Mouse (Mus musculus) frontal cortex, postnatal 25 days (tissue): Measurements from ENCODE around the gene Dnal4.

Experiments used
- DNase-seq, 2 experiments: peaks; one replicate each; pipeline ENCODE4 v3.0.0; 2022; ENCODE audit warnings: low spot score in 2 of 2

Dnal4 gene

DNA sequence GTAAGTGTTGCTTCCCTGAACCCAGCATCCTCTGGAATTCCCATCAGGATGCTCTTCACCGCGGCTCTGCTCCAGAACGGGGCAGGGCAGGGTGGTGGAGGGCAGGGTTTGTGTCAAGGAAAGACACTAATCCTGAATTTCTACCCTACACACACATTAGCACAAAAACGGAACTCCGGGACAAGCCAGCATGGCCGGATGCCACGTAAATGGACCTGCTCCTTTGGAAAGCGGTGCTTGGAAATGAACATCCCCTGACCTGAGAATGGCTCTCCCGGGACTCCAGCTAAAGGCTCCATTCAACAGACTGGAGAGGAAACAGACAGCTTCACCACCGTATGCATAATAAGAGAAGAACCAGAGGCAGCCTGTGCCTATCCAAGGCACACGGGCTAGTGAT, 23.1 kb upstream of the Dnal4 start:
- DNase-seq = no peak

DNA sequence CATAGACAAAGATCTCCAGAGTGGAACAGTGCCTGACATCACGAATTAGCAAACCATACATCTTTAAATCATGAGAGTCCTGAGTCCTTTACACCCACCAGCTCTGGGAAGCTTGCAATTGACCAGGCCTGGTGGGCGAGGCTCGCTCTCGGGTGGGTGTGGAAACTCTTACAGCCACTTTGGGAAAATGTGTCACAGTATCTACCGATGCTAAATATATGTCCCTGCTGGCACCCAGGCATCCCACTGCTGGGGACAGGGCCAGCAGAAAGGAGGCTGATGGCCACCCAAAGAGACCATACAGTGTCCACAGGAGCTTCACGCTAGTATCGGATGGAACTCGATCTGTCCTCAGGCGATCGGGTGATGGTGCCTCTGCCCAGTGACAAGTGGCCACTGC, 20.9 kb upstream of the Dnal4 start:
- no peak for DNase-seq

DNA sequence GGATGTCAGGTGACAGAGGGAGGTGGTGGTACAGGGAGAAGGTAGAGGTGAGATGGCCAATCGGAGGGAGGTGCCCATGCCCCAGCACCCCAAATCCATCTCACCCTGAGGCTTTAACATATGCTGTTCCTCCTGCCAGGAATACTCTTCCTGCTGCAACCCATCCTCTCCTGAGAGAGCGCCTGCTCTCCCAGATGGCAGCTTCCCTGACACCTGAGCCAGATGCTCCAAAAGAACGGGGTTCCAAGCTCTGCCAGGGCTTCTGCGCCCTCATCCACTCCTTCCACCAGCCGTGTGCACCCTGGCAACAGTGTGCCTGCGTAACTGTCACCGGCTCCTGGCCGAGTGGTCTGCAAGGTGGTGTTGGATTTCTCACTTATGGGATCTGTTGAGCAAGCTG, 20.0 kb upstream of the Dnal4 start:
- no peak for DNase-seq

DNA sequence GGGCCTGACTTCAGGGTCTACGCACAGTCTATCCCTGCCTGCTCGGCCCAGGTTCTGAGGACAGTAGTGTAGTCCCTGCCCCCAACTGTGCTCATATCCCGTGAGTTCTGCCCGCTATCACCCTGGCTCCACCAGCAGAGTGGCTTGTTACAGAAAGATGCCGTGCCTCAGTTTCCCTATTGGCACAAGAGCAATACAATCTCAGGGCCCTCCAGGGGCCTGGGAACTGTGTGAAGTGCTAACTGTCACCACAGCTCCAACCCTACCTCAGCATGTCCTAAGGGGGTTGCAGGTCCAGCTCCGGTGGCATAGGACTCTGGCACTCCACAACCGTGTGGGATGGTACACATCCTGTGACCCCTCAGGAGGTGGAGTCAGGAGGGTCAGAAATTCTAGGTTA, 19.4 kb upstream of the Dnal4 start:
- no peak for DNase-seq

DNA sequence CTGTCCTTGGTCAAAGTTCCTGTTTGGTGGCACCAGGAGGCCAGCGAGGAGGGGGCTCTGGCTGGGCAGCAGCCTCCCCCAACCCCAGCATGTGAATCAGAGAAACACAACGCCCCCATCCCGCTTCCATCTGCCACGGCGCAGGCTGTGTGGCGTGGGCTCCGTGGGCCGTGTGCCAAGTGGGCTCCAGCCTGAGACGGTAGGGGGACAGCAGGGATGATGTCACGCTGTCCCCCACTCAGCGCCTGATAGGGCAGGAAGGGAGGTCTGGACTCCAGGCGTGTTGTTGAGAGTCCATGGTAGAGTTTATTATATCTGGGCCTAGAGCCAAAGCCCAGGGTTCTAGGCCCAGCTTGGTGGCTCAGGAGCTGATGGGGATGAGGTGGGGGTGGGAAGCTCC, 18.6 kb upstream of the Dnal4 start:
- no peak for DNase-seq

DNA sequence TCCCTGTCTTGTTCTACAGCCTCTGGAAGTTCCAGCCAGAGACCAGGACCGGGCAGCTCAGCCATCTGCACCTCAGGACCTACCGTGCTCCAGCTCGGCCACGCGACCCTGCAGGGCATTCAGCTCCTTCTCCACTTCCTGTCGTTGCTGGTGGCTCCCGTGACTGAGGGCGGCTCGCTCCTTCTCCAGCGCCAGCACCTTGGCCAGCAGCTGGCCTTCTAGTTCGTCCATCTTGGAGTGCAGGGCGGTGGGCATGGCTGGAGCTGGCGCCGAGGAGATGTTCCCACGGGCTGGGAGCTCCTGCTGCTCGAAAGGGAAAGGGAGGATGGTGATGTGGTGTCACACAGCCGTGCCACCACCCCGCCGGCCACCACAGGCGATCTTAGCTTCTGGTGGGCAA, 16.5 kb upstream of the Dnal4 start:
- DNase-seq = no peak

DNA sequence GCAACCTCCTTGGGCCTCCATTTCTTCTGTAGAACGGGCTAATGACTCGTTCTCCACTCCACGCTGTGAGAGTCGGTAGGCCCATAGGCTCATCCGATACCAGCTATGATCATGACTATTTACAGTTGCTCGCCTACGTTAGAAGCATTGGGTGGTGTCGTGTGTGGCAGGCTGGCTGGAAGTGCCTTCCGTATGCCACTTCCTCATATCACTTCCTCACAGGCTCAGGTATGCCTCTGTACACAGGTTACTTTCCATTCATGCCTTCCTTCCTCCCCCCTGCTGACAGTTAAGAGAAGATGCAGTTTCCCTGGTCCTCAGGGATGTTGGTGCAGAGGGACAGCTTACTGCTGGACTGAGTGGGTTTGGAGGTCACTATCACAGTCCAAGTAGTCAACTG, 15.4 kb upstream of the Dnal4 start:
- no peak for DNase-seq

DNA sequence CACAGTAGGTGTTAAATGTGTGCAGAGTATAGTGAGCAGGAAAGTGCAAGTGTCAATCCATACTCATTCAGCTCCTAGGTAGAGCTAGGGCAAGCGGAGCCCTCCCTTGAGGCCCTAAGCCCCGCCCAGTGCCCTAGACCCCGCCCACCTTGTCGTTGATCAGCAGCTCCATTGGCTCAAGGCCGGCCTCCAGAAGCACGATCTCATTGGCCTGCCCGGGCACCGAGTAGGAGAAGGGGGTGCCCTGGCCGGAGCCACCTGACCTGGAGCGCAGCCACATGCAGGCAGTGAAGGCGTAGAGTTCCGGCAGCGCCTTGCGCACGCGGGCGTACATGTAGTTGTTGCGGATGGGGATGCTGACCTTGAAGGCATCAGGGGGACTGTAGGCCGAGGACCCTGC, 14.8 kb upstream of the Dnal4 start:
- DNase-seq = no peak

DNA sequence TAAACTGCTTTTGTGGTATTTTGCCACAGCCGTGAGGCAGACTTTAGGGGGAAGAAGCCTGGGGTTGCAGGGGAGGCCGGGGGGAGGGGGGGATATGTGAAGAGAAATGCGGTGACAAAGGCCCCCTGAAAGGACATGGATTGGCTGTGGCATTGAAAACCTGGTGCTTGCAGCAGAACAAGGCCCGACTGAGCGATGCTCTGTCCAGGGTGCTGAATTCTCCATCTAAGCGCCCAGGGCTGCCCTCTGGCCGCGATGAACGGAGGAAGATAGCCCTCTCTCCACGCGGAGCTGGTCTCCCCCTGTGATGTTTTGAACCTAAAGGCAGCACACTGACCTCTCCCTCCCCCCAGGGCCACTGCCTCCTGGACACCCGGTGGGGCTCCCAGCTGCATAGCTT, 13.9 kb upstream of the Dnal4 start:
- DNase-seq = no peak

DNA sequence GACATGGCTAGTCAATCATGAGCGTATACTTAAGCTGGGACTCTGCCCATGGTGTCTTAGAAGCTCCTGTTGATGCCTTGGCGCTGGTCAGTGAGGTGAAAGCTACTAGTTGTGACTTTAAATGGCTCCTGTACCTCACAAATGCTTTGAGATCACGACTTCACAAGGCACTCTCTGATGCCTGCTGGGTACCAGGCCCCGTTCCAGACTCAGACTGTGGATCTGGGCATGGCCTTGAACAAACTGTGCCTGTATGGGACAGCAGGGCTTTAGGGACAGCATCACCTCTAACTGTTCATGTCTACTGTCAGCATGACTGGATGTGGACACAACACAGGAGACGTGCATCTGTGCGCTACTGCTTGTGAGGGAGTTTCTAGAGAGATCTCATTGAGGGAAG, 13.3 kb upstream of the Dnal4 start:
- no peak for DNase-seq

DNA sequence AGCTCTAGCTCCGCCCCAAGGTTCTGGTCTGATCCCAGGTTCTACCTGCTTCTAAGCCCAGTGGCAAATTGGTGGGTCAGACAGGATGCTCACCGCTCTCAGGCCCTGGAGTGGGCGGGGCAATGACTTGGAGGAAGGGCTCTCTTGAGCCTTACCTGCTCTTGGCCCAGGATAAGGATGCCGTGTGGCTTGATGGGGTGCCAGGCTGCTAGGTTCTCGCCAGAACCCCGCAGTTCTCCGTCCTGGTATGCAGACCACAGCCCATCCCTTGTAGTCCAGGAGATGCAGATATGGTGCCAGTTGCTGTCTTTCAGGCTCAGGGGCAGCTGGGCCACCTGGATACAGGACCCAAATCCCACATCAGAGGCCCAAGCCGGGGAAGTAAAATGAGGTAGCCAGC, 12.5 kb upstream of the Dnal4 start:
- DNase-seq = no peak

DNA sequence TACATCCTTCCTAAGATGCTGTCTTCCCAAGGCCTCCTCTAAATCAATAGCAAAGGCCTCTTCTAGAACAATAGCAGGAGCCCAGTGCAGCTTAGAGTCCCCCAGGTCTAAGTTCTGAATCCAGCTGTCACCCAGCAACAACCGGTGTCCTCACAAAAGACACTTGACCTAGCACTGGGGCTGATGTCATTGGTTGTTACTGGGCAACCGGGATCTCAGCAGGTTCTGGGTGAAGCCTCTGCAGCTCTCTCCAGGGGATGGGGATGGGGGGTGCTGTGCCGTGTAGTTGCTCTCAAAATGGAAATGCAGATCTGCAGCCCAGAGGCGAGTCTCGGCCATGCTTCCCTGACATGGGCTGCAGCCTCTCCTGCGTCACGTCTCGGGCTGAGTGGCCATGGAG, 10.2 kb upstream of the Dnal4 start:
- no peak for DNase-seq

DNA sequence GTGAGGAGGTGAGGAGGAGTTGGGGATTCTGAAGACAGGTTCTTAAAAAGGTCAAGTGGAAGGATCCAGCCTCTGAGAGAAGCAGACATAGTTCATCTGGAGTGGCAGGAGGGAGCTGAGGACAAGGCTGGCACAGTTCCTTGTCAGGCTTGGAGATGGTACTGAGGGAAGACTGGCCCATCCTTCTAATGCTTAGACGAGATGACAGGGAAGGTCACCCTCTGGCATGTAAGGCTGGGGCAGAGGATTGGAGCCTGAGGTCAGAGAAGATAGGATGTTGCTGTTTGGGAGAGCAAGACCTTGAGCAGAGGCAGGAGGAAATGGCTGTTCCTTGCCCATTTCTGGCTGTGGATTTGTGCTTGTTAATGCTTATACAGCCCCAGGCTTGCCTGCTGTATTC, 7.4 kb upstream of the Dnal4 start:
- no peak for DNase-seq

DNA sequence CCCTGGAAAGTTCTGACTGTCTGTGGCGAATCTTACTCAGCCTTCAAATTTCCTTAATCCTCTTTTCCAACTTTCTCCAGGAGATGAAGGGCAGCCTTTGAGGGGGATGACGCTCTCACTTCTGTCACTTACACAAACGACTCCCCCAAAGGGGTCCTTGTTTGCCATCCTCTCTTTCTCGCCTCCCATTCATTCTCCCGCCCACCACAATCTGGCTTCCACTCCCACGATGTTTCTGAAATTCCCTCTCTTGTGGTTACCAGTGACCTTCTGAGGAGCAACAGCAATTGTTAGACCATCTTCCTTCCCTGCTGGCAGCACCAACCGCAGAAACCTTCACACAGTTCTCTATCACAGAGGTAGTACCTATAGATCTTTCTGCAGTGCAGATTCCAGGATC, 2.0 kb downstream of the Dnal4 start:
- no peak for DNase-seq

DNA sequence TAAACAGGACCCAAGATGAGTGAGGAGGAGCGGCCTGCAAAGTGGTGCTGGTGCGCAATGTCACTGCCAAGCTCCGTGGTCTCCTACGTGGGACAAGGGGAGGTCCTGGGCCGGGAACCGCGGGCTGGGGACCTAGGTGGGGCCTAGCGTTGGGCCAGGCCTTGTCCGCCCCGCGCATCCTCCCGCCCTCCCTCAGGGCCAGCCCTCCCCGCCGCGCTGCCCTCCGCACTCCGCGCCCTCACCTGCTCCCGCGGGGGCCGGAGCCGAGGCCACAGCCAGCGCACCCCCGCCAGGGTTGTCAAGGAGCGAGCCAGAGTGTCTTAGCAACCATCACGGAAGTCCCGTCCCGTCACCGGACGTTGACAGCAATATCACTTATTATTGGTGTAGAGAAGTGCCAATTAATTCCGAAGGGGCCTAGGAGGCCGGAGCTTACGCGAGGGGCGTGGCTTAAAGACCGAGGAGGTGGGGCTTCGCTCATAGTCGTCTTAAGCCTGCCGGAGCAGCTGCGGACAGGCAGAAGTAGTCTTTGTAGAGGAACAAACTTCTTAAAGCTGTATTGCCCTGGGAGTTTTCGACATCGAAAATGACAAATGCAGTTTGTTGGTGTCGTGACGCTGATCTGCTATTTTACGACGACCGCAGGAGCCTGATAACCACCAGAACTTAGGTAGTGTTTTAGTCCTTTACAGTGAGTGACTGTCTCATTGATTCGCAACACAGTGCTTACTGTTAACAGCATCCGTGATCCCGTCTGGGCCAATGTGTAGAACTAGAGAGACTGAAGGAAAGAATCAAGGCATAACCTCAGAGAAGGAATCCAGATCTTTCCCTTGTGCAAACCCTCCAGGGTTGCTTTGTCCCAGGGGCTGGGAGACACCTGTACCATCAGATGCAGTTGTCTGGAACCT, 3.3 kb downstream of the Dnal4 start:
- peak; percentile 83 to 93 for DNase-seq

DNA sequence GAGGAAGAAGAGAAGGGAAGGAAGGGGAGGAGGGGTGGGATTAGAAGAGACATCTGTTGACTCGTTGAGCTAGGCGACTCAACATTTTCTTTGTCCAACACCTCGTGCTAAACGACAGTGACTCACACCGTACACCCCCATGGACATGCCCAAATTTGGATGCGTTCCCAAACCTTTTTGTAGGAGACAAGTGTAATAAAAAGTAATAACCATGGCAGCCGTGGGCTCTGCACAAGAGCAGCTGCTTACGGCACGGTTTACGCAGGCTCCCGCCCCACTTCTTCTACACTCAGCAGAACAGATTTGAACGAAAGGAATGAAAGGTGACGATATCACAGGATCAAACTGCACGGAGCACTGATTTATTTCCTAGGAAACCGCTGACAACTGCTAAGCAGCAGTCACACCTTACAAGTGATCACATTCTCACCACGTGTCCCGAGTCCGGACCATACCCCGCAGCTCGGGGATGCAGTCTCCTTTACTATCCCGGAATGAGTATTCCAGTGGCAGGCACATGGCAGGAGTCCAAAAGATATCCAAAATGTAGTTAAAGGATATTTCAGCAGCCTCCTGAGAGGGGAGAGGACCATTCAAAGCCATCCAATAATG, 6.9 kb downstream of the Dnal4 start:
- no peak for DNase-seq

DNA sequence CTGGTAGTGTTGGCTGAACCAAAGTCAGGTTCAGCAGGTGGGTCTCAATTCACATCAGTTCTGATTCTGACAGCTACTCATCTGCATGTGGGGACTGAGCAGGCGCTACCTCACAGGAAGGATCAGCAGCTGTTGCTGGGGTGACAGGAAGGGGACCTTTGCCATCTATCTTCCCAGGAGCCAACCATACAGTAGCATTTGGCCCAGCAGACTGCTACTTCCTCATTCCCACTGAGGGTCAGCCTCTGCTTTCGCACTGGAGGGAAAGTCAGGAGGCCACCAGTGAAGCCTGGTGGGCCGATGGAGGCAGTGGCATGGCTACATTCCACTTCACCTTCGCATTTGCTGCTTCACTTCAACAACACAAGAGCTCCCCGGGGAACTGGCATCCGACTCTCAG, 9.3 kb downstream of the Dnal4 start:
- DNase-seq = no peak

DNA sequence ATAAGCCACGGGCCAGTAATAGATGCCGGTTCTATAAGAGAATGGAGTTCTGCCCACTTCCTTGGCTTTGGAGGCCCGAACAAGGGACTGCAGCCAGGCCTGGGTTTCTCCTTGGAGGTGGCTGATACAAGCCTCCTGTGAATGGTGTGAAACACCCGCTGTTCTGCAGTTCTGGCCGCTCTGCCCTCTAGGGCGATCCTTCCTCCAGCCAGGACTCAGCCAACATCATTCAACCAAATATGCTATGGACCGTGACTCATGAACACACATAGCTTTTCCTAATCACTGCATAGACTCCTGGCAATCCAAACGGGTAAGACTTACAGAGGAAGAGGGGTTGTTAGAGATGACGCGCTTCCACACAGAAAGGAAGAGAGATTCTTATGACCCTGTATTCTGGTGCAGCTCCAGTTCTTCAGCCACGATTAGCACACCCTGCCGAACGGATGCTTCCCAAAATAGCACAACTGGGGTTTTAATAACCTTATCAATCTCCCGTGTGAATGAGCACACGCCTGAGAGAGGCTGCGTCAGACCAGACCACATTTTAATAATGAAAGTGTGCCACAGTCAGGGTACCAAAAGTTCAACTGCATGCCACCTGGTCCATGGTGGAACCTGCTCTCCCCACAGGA, 10.2 kb downstream of the Dnal4 start:
- DNase-seq = no peak

DNA sequence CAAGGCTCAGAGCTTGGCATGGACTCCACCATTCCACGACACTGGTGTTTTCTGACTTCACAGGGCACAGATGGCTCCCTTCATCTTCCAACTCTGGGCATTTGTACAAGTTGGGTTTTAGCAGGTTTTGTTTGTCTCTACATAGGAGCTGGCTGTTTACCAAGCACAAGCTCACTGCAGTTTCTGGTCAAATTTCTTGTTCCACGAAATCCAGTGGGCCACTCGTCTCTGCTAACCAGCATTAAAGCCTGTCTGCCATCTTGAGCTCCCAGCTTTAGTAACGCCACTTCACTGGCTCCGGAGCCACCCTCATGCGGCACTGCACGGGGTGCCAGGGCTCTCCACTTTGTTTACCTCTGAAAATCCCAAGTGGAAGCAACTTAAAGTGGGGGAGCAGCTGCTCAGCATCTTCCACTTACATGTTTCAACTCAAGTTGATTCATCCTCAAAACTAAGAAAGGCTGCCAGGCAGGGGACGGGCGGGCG, 11.0 kb downstream of the Dnal4 start:
- DNase-seq = peak in 1 of 2 experiments; percentile 32

DNA sequence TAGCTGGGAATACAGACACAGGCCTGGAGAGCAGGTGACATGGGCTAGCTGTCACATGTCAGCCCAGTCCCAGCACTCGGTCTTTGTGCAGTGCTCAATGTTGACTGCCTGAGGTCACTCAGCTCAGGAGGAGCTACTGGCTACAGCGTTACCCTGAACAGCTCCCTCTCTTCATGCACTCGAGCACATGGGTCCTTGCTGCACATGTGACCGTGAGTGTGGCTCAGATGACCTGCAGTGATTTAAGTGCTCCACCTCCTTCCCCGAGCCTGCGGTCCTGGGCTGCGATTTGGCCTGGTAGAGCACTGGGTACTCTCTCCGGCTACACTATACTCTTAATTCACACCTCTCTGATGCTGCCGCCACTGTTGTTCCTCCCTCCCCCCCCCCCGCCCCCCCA, 11.5 kb downstream of the Dnal4 start:
- no peak for DNase-seq

DNA sequence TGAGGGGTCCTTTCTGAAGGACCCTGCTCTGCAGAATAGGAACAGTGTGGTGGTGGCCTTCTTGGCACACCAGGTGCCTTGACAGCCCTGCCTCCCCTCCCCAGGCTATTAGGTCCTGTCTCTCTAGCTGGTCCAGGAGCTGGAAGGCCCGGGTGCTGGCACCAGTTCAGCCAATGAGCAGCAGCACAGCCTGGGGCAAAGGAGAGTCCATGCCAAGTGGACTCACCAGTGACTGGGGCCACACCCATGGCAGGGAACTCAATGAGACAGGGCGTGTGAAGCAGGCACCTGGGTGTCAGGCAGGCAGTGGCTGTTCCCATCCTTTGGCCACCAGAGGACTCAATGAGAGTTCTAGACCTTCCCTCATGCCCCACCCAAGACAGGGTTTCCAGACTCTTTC, 12.3 kb downstream of the Dnal4 start:
- no peak for DNase-seq

DNA sequence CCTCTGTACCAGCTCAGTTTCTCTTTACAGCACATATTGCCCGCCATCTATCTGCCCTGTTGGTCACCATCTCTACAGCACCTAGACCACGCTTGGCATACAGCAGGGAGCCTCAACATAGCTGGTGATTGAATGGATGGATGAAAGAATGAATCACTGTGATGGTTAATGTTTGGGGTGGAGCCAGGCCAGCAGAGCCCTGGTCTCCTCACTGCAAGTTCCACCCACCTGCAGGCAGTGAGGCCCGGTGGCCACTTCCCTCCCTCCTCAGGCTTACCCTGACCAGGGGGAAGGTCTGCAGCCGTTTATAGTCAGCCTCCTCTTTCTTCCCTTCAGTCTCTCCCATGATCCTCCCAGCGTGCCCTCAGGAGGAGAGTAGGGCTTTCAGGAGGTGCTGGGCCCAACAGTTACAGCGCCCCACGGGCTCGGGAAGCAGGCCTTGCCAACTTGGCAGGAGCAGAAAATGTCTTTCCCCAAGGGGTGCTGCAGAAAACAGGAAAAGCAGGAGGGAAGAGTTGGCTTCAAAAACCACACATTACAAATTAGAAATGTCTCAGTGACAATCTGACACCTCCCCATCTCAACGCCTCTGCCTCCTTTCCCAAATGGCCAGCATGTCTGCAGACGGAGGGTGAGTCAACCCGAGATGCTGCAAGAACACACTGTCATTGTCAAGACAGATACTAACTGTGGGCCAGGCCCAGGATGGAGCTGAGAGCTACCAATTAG, 12.9 kb downstream of the Dnal4 start:
- peak in 1 of 2 experiments; percentile 51 for DNase-seq
